Mouse (Mus musculus): Measurements from ENCODE around the gene Igdcc3.

DNA sequence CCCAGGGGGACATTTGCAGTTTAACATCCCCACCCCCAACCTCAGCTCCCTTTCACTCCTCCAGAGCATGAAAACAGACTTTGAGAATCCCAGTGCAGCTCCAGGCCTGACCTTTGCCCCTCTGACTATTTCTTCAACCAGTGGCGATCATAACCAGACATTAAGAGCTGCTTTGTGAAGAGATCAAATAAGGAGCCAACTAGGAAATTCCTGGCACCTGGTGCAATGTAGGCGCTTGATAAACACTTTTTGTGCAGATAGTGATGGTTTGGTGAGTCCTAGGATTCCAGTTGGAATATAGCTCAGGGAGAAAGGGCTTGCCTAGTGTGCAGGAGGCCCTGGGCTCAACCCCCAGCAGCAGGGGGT is 50.4 kb downstream of the Igdcc3 start:
- no peak for TF ChIP-seq EP300 (IDR thresholded peaks at IDR 0.05; ENCODE audit: low read depth)
- TF ChIP-seq CTCF (IDR thresholded peaks at IDR 0.05; ENCODE audit: low read depth), result no peak

Measured in heart, postnatal 0 days (tissue).